Mouse (Mus musculus): ENCODE measurements around the gene Duoxa2.

- TF ChIP-seq EP300 (optimal IDR thresholded peaks at IDR 0.05) (no peak), CTCF (IDR thresholded peaks at IDR 0.05; ENCODE audit: low read depth) (no peak)
These were observed 35.5 kb downstream of the Duoxa2 start for GRCm38 (mm10) chr2:122334170-122334569.
